Mouse (Mus musculus) limb, embryonic 13.5 days (tissue): ENCODE results near the gene Clic6. TPM values are rescaled to one million over a fixed set of nuclear protein-coding genes. Genes with fewer than 3 reads are reported as not detected.

Experiments
- ATAC-seq: fragments of 200-750 bp; cut with Nextera tagmentation; 2 replicates; pipeline ENCODE4 v1.8.0; 2017; ENCODE audit warnings: low read depth, moderate number of reproducible peaks, moderate TSS enrichment; ENCODE audit not compliant: low FRiP score
- H3K27ac ChIP-seq: fragments of 300-500 bp; sonication (generic); 2 replicates; pipeline ENCODE4 v1.5.1; 2015; ENCODE audit warnings: inconsistent platforms, mild to moderate bottlenecking, moderate library complexity
- H3K27me3 ChIP-seq: fragments of 300-500 bp; sonication (generic); 2 replicates; pipeline ENCODE4 v1.6.1; 2015; ENCODE audit warnings: mild to moderate bottlenecking, inconsistent platforms
- H3K36me3 ChIP-seq: fragments of 300-500 bp; sonication (generic); 2 replicates; pipeline ENCODE4 v1.6.1; 2015; ENCODE audit warnings: inconsistent platforms, mild to moderate bottlenecking, moderate library complexity
- H3K4me1 ChIP-seq: fragments of 300-500 bp; sonication (generic); 2 replicates; pipeline ENCODE4 v1.6.1; 2015; ENCODE audit warnings: inconsistent platforms
- H3K4me2 ChIP-seq: fragments of 300-500 bp; sonication (generic); replicated peaks from 2 replicates; pipeline ENCODE4 v1.6.1; 2015; ENCODE audit warnings: inconsistent platforms, mild to moderate bottlenecking, moderate library complexity
- H3K4me3 ChIP-seq: fragments of 300-500 bp; sonication (generic); 2 replicates; pipeline ENCODE4 v1.5.1; 2015; ENCODE audit warnings: moderate library complexity, mild to moderate bottlenecking, inconsistent platforms
- H3K9ac ChIP-seq: fragments of 300-500 bp; sonication (generic); 2 replicates; pipeline ENCODE4 v1.6.1; 2015; ENCODE audit warnings: mild to moderate bottlenecking, inconsistent platforms
- H3K9me3 ChIP-seq: fragments of 300-500 bp; sonication (generic); 2 replicates; pipeline ENCODE4 v1.6.1; 2016; ENCODE audit warnings: inconsistent platforms
- WGBS: fragments of 180-500 bp; shearing (Covaris S2); methylation state at CpG from one replicate; pipeline ENCODE4 v1.1.7; 2015; 5-methylcytosine and 5-hydroxymethylcytosine counted together
- polyA plus RNA-seq: library from polyadenylated mRNA; unstranded; fragments of >200 nt; fragmentation: Nextera tagmentation; extraction: Ambion mirVana; gene quantifications from 2 replicates; pipeline ENCODE4 v1.2.1, GENCODE M21; 2015

Clic6 gene
- polyA plus RNA-seq, 1 experiment from 2014 or later, result 2.8 TPM

- WGBS, result 65% methylated on average over 25 of the region's 25 CpGs
- Histone ChIP-seq H3K36me3 (no peaks in the 10 kb centered on the region), H3K27ac (no peak overlapping the region), H3K27me3 (peaks cover 26% of the 10 kb centered on the region), H3K4me3 (no peak overlapping the region), H3K9ac (no peak overlapping the region), H3K9me3 (0 out of 2 replicates have a peak, but pooled peaks cover 3% of the 10 kb centered on the region), H3K4me2 (no peak overlapping the region), H3K4me1 (0 out of 2 replicates have a peak, but pooled peaks cover 3% of the 10 kb centered on the region)
- peak; percentile 36 for ATAC-seq
These were observed 10.3 kb upstream of the Clic6 start for GRCm38 (mm10) chr16:92475093-92475860.

- H3K4me3 ChIP-seq, result peak overlapping the region; percentile 26
- 9% methylated on average over 23 of the region's 23 CpGs for WGBS
- no peak for ATAC-seq
These were observed 6.9 kb upstream of the Clic6 start for GRCm38 (mm10) chr16:92478561-92479150.

GRCm38 (mm10) chr16:92487086-92487485 lies 1.6 kb downstream of the Clic6 start:
- Histone ChIP-seq H3K4me1 (no peaks in the 10 kb centered on the region), H3K36me3 (no peaks in the 10 kb centered on the region), H3K4me2 (no peak overlapping the region), H3K4me3 (no peak overlapping the region), H3K9me3 (no peaks in the 10 kb centered on the region), H3K9ac (no peak overlapping the region), H3K27me3 (peaks cover 10% of the 10 kb centered on the region; the same call in 1 of the 2 replicates), H3K27ac (no peak overlapping the region)
- WGBS, result 81% methylated on average over 6 of the region's 6 CpGs
- 0 out of 2 replicates have a peak, but pooled peaks have one; percentile 11 for ATAC-seq

More at GRCm38 (mm10) chr16:92478561-92479150, 6.9 kb upstream of the Clic6 start:
- no peak overlapping the region for H3K27ac ChIP-seq
- peak overlapping the region; percentile 32 for H3K9ac ChIP-seq
- H3K36me3 ChIP-seq, result no peaks in the 10 kb centered on the region
- H3K4me1 ChIP-seq, result 0 out of 2 replicates have a peak, but pooled peaks cover 3% of the 10 kb centered on the region
- H3K4me2 ChIP-seq, result peak overlapping the region; percentile 53
- H3K27me3 ChIP-seq, result peaks cover 33% of the 10 kb centered on the region
- H3K9me3 ChIP-seq, result 0 out of 2 replicates have a peak, but pooled peaks cover 3% of the 10 kb centered on the region

- ATAC-seq, result no peak
- H3K36me3 ChIP-seq, result no peaks in the 10 kb centered on the region
These were observed 2.0 kb downstream of the Clic6 start for GRCm38 (mm10) chr16:92487489-92487888.

GRCm38 (mm10) chr16:92488456-92488855 lies 2.9 kb downstream of the Clic6 start:
- Histone ChIP-seq H3K36me3 (no peaks in the 10 kb centered on the region), H3K9me3 (no peaks in the 10 kb centered on the region), H3K9ac (no peak overlapping the region), H3K4me3 (no peak overlapping the region), H3K4me1 (no peaks in the 10 kb centered on the region), H3K27ac (no peak overlapping the region), H3K27me3 (peaks cover 19% of the 10 kb centered on the region; the same call in 1 of the 2 replicates), H3K4me2 (no peak overlapping the region)
- no peak for ATAC-seq
- 83% methylated on average over 5 of the region's 5 CpGs for WGBS

More at GRCm38 (mm10) chr16:92487489-92487888, 2.0 kb downstream of the Clic6 start:
- WGBS, result 56% methylated on average over 4 of the region's 4 CpGs
- H3K4me2 ChIP-seq, result no peak overlapping the region
- H3K9me3 ChIP-seq, result no peaks in the 10 kb centered on the region
- peaks cover 14% of the 10 kb centered on the region; the same call in 1 of the 2 replicates for H3K27me3 ChIP-seq
- no peaks in the 10 kb centered on the region for H3K4me1 ChIP-seq
- no peak overlapping the region for H3K4me3 ChIP-seq
- no peak overlapping the region for H3K9ac ChIP-seq
- no peak overlapping the region for H3K27ac ChIP-seq

- no peak overlapping the region for H3K27ac ChIP-seq
- peaks cover 28% of the 10 kb centered on the region for H3K27me3 ChIP-seq
- no peak overlapping the region for H3K9ac ChIP-seq
- no peaks in the 10 kb centered on the region for H3K4me1 ChIP-seq
- H3K9me3 ChIP-seq, result no peaks in the 10 kb centered on the region
- H3K4me3 ChIP-seq, result no peak overlapping the region
- no peak overlapping the region for H3K4me2 ChIP-seq
- H3K36me3 ChIP-seq, result no peaks in the 10 kb centered on the region
- 73% methylated on average over 9 of the region's 9 CpGs for WGBS
- no peak for ATAC-seq
These were observed 3.8 kb downstream of the Clic6 start for GRCm38 (mm10) chr16:92489356-92489755.

- Histone ChIP-seq H3K9me3 (no peaks in the 10 kb centered on the region), H3K4me2 (peak overlapping the region; percentile 97), H3K4me3 (peak overlapping the region; percentile 58), H3K4me1 (peaks cover 21% of the 10 kb centered on the region), H3K36me3 (no peaks in the 10 kb centered on the region), H3K9ac (peak overlapping the region; percentile 73), H3K27ac (no peak overlapping the region), H3K27me3 (peaks cover 77% of the 10 kb centered on the region)
- 0 out of 2 replicates have a peak, but pooled peaks have one; percentile 24 for ATAC-seq
- WGBS, result 7% methylated on average over 26 of the region's 26 CpGs
These were observed 12.5 kb downstream of the Clic6 start for GRCm38 (mm10) chr16:92497851-92498588.

- WGBS, result under 1% methylated on average over 32 of the region's 34 CpGs
- H3K9ac ChIP-seq, result peak overlapping the region; percentile 73
- peak overlapping the region; percentile 58 for H3K4me3 ChIP-seq
- H3K4me1 ChIP-seq, result peaks cover 21% of the 10 kb centered on the region
- H3K27ac ChIP-seq, result no peak overlapping the region
- ATAC-seq, result no peak; the same call in 1 of the 2 replicates
- H3K27me3 ChIP-seq, result peaks cover 71% of the 10 kb centered on the region
- H3K36me3 ChIP-seq, result no peaks in the 10 kb centered on the region
- H3K9me3 ChIP-seq, result no peaks in the 10 kb centered on the region
- peak overlapping the region; percentile 97 for H3K4me2 ChIP-seq
These were observed 13.0 kb downstream of the Clic6 start for GRCm38 (mm10) chr16:92498589-92498981.

- Histone ChIP-seq H3K4me2 (peak overlapping the region; percentile 97), H3K27me3 (peaks cover 66% of the 10 kb centered on the region), H3K4me1 (peaks cover 21% of the 10 kb centered on the region), H3K9me3 (no peaks in the 10 kb centered on the region), H3K9ac (peak overlapping the region; percentile 73; the same call in 1 of the 2 replicates), H3K4me3 (peak overlapping the region; percentile 58), H3K27ac (no peak overlapping the region), H3K36me3 (no peaks in the 10 kb centered on the region)
- 19% methylated on average over 15 of the region's 15 CpGs for WGBS
- no peak for ATAC-seq
These were observed 13.8 kb downstream of the Clic6 start for GRCm38 (mm10) chr16:92499324-92499723.

GRCm38 (mm10) chr16:92500534-92500933 lies 15.0 kb downstream of the Clic6 start:
- no peak overlapping the region for H3K4me2 ChIP-seq
- ATAC-seq, result no peak
- H3K9me3 ChIP-seq, result no peaks in the 10 kb centered on the region
- H3K4me1 ChIP-seq, result peaks cover 21% of the 10 kb centered on the region
- H3K36me3 ChIP-seq, result no peaks in the 10 kb centered on the region
- WGBS, result 80% methylated on average over 8 of the region's 8 CpGs
- peaks cover 63% of the 10 kb centered on the region for H3K27me3 ChIP-seq
- H3K9ac ChIP-seq, result no peak overlapping the region
- H3K27ac ChIP-seq, result no peak overlapping the region
- no peak overlapping the region for H3K4me3 ChIP-seq

- Histone ChIP-seq H3K36me3 (no peaks in the 10 kb centered on the region), H3K4me2 (no peak overlapping the region), H3K9me3 (no peaks in the 10 kb centered on the region), H3K4me1 (peaks cover 15% of the 10 kb centered on the region), H3K27ac (no peak overlapping the region), H3K9ac (no peak overlapping the region), H3K4me3 (no peak overlapping the region), H3K27me3 (peaks cover 41% of the 10 kb centered on the region)
- ATAC-seq, result no peak
- 70% methylated on average over 5 of the region's 5 CpGs for WGBS
These were observed 17.6 kb downstream of the Clic6 start for GRCm38 (mm10) chr16:92503105-92503504.
